Mouse (Mus musculus) kidney, embryonic 14.5 days (tissue): ENCODE results near the gene Arsb. TPM values are rescaled to one million over a fixed set of nuclear protein-coding genes. Genes with fewer than 3 reads are reported as not detected.
"Not testable (repeated sequence)": the region's sequence is repeated elsewhere in the genome, so short reads cannot be mapped to it uniquely, and the experiment has no call there.

Experiments used
- ATAC-seq: fragments of 200-750 bp; cut with Nextera tagmentation; 2 replicates; pipeline ENCODE4 v1.8.0; 2017; ENCODE audit warnings: moderate number of reproducible peaks, mild to moderate bottlenecking, moderate TSS enrichment, moderate library complexity; ENCODE audit not compliant: low FRiP score, low TSS enrichment
- H3K27ac ChIP-seq: fragments of 300-500 bp; sonication (generic); 2 replicates; pipeline ENCODE4 v1.5.1; 2014; ENCODE audit warnings: low read depth, mild to moderate bottlenecking, low read length, moderate library complexity, mixed read lengths
- H3K27me3 ChIP-seq: fragments of 300-500 bp; sonication (generic); 2 replicates; pipeline ENCODE4 v1.6.1; 2014; ENCODE audit warnings: mild to moderate bottlenecking, low read length; ENCODE audit not compliant: control insufficient read depth, insufficient read depth
- H3K36me3 ChIP-seq: fragments of 300-500 bp; sonication (generic); 2 replicates; pipeline ENCODE4 v1.6.1; 2014; ENCODE audit warnings: low read length, mixed read lengths; ENCODE audit not compliant: control insufficient read depth, insufficient read depth
- H3K4me1 ChIP-seq: fragments of 300-500 bp; sonication (generic); 2 replicates; pipeline ENCODE4 v1.6.1; 2014; ENCODE audit warnings: low read length, mixed read lengths; ENCODE audit not compliant: control insufficient read depth, insufficient read depth
- H3K4me2 ChIP-seq: fragments of 300-500 bp; sonication (generic); replicated peaks from 2 replicates; pipeline ENCODE4 v1.6.1; 2014; ENCODE audit warnings: low read depth, mild to moderate bottlenecking, low read length
- H3K4me3 ChIP-seq: fragments of 300-500 bp; sonication (generic); 2 replicates; pipeline ENCODE4 v1.5.1; 2014; ENCODE audit warnings: mild to moderate bottlenecking, low read length
- H3K9ac ChIP-seq: fragments of 300-500 bp; sonication (generic); 2 replicates; pipeline ENCODE4 v1.6.1; 2014; ENCODE audit warnings: low read depth, mild to moderate bottlenecking, low read length, moderate library complexity
- H3K9me3 ChIP-seq: fragments of 300-500 bp; sonication (generic); 2 replicates; pipeline ENCODE4 v1.6.1; 2016; ENCODE audit warnings: low read length; ENCODE audit not compliant: control insufficient read depth
- WGBS: fragments of 180-500 bp; shearing (Covaris S2); extraction: QIAGEN DNeasy Blood & Tissue Kit; methylation state at CpG from one replicate; pipeline ENCODE4 v1.1.7; 2014; 5-methylcytosine and 5-hydroxymethylcytosine counted together
- polyA plus RNA-seq: library from polyadenylated mRNA; unstranded; fragments of >200 nt; fragmentation: Nextera tagmentation; extraction: Ambion mirVana; gene quantifications from 2 replicates; pipeline ENCODE4 v1.2.1, GENCODE M21; 2014

The Arsb gene
- polyA plus RNA-seq, 1 experiment from 2014 or later: 17.7 TPM

DNA sequence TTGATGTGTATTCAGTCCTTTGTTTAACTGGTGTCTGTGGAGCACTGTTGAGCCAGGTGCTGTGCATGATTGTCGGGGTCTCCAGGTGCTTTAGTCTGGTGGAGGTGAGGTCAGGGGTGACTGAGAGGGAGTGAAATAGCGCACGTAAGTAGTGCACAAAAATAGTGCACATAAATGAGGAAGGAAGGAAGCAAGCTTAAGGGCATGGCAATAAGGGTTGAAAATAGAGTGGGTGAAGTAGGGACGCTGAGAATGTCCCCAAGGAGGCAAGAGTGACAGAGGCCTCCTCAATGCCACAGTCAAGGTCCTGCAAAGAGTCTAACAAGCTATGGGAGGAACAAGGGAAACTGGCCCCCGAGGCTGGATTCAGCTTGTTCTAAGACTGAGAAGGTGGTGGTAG lies 11.4 kb downstream of the Arsb start:
- whole genome bisulfite sequencing: 87% methylated on average over 5 of the region's 5 CpGs
- no peak overlapping the region for H3K9ac ChIP-seq
- no peaks in the 10 kb centered on the region for H3K27me3 ChIP-seq
- peaks cover 2% of the 10 kb centered on the region; the same call in 1 of the 2 replicates for H3K9me3 ChIP-seq
- no peak overlapping the region for H3K4me3 ChIP-seq
- no peaks in the 10 kb centered on the region; the same call in 1 of the 2 replicates for H3K4me1 ChIP-seq
- no peak overlapping the region for H3K27ac ChIP-seq
- H3K36me3 ChIP-seq: no peaks in the 10 kb centered on the region
- no peak overlapping the region for H3K4me2 ChIP-seq
- ATAC-seq: no peak

DNA sequence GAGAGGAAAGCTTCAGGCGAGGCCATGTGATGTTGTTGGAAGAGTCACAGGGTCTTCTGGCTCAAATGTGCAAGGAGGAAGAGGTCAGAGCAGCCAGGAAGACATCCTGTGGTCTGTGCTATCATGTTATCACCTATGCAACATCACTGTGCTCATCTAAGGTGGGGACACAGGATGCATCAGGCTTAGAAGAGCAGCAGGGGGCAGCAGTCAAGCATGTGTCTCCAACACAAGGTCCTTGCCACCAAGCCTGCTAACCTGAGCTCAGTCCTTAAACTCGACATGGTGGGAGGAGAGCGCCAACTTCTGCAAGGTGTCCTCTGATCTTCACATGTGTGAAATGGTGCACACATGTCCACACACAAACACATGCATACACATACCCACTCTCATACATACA lies 13.9 kb downstream of the Arsb start:
- no peak for ATAC-seq
- Histone ChIP-seq H3K27ac (no peak overlapping the region), H3K27me3 (no peaks in the 10 kb centered on the region), H3K4me2 (no peak overlapping the region), H3K4me3 (no peak overlapping the region), H3K36me3 (no peaks in the 10 kb centered on the region), H3K9me3 (peaks cover 2% of the 10 kb centered on the region; the same call in 1 of the 2 replicates), H3K9ac (no peak overlapping the region), H3K4me1 (no peaks in the 10 kb centered on the region; the same call in 1 of the 2 replicates)
- WGBS: 64% methylated on average over 3 of the region's 3 CpGs

DNA sequence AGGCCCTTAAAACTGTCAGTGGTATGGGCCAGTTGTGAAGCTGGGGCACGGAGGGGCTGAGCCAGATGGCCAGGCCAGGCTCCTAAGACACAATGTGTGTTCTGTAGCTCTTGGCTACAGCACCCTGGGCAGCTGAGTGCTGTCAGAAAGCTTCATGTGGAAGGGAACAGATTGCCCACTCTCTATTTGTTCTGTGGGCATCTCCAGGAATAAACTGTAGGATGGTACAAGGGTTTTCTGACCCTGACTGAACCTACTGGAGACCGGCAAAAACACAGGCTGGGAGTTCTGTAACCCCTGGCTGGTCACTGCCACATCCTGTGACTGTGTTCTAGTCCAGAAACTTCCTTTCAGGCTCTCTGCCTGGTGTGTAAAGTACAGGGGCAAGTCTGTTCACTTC lies 14.6 kb downstream of the Arsb start:
- H3K4me2 ChIP-seq: no peak overlapping the region
- H3K27me3 ChIP-seq: no peaks in the 10 kb centered on the region
- ATAC-seq: no peak
- H3K4me3 ChIP-seq: no peak overlapping the region
- no peaks in the 10 kb centered on the region; the same call in 1 of the 2 replicates for H3K4me1 ChIP-seq
- H3K9ac ChIP-seq: no peak overlapping the region
- H3K9me3 ChIP-seq: peaks cover 2% of the 10 kb centered on the region; the same call in 1 of the 2 replicates
- no peak overlapping the region for H3K27ac ChIP-seq
- 64% methylated on average over 2 of the region's 2 CpGs for WGBS
- H3K36me3 ChIP-seq: no peaks in the 10 kb centered on the region

DNA sequence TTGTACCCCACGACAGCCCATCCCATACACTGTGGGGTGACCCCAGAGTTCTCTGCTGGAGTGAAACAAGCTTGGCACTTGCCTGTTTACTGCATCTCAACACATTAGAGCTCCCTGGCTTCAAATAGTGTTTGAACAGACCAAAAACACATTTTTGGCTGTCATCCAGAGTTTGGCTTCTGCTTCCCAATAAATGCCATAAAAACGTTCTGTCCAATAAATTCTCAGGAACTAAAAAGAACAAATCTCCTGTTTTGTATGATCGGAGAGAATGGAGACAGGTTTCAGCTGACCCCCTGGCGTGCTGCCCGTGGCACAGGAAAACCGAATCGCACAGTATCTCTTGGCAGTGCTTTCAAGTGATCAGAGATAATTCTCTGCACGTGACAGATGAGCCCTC lies 16.2 kb downstream of the Arsb start:
- Histone ChIP-seq H3K27ac (no peak overlapping the region), H3K4me1 (no peaks in the 10 kb centered on the region; the same call in 1 of the 2 replicates), H3K4me2 (no peak overlapping the region), H3K9ac (no peak overlapping the region), H3K9me3 (no peaks in the 10 kb centered on the region), H3K36me3 (no peaks in the 10 kb centered on the region), H3K27me3 (no peaks in the 10 kb centered on the region), H3K4me3 (no peak overlapping the region)
- 52% methylated on average over 8 of the region's 8 CpGs for WGBS
- no peak for ATAC-seq

DNA sequence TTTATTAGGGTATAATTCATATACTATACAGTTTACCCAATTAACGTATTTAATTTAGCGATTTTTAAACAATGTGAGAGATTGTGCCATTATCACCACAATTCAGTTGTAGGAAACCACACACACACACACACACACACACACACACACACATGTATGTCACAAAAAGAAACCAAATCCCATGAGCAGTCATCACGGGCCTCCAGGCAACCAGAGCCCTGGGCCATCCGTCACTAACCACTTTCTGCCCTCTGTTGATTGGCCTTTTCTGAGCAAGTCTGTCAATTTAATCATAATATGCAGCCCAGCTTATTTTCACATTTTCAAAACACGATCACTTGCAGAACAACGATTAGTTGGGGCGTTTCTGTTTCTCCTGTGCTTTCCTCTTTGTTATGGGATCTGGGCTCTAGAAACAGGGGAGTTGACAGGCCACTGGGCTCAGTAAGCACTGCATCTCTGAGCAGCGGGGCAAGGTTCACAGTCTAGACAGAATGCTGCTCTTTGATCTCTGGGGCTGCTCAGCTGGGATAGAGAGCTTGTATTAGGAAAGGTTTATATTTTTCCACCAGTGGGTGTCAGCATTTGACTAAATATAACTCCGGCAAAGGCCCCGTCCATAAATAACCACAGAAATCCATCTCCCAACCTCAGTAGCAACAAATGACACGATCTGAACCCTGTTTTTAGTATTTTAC lies 21.7 kb downstream of the Arsb start:
- no peaks in the 10 kb centered on the region for H3K36me3 ChIP-seq
- no peak overlapping the region for H3K9ac ChIP-seq
- 0 out of 2 replicates have a peak, but pooled peaks cover 5% of the 10 kb centered on the region for H3K4me1 ChIP-seq
- H3K27ac ChIP-seq: no peak overlapping the region
- peaks cover 1% of the 10 kb centered on the region; the same call in 1 of the 2 replicates for H3K9me3 ChIP-seq
- H3K27me3 ChIP-seq: no peaks in the 10 kb centered on the region
- ATAC-seq: peak; percentile 90
- no peak overlapping the region for H3K4me3 ChIP-seq
- no peak overlapping the region for H3K4me2 ChIP-seq
- WGBS: 28% methylated on average over 11 of the region's 11 CpGs

DNA sequence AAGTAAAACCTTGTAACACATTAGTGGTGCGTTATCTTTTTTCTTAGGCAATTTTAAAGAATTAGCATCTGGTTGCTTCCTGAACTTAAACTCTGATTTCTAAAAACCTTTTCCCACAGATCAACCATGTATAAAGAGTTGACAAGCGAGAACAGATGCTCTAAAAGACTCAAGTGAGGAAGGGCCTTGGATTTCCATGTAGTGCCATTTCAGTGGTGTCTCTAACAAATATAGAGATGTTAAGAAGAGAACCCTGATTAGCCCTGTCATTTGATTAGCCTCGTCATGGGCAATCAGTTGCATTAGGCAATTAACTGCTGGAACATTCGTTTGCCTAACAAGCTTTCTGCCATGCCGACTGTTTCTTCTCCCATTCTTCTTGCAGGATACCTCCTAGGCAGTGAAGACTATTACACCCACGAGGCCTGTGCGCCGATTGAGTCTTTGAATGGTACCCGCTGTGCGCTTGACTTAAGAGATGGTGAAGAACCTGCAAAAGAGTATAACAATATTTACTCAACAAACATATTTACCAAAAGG lies 22.3 kb downstream of the Arsb start:
- Histone ChIP-seq H3K9me3 (peaks cover 4% of the 10 kb centered on the region; the same call in 1 of the 2 replicates), H3K9ac (no peak overlapping the region), H3K4me3 (no peak overlapping the region), H3K4me2 (no peak overlapping the region), H3K36me3 (no peaks in the 10 kb centered on the region), H3K27ac (no peak overlapping the region), H3K4me1 (0 out of 2 replicates have a peak, but pooled peaks cover 5% of the 10 kb centered on the region), H3K27me3 (no peaks in the 10 kb centered on the region)
- ATAC-seq: no peak
- 67% methylated on average over 10 of the region's 10 CpGs for WGBS

DNA sequence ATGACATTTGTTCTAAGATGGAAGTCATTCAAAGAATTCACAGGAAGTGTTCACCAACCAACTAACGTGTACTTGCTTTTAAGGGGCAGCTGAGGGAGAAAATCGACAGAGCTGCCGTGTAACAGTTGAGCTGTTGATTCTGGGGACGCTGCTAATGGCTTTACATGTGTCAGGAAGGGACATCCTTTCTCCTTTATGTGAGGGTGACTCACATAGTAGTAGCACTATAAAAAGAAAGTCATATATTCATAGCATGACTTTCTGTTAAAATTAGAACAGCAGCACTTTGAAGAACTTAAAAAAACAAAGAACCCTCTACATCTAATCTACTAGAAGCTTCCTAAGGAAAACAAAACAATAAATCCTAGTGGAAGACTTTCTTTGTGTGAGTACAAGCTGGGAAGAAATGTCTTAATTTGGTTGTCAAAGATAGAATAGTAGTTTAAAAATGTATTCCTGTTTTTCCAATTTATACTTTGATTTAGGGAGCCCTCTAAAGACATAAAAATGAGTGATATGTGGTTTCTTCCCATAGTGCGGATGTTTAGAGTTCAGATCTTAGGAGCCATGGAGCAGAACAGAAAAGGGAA lies 25.7 kb downstream of the Arsb start:
- Histone ChIP-seq H3K9me3 (peaks cover 4% of the 10 kb centered on the region; the same call in 1 of the 2 replicates), H3K4me3 (no peak overlapping the region), H3K4me2 (no peak overlapping the region), H3K9ac (no peak overlapping the region), H3K27me3 (no peaks in the 10 kb centered on the region), H3K4me1 (0 out of 2 replicates have a peak, but pooled peaks cover 5% of the 10 kb centered on the region), H3K36me3 (no peaks in the 10 kb centered on the region), H3K27ac (peak overlapping the region; percentile 48; the same call in 1 of the 2 replicates)
- WGBS: 41% methylated on average over 5 of the region's 5 CpGs
- ATAC-seq: 0 out of 2 replicates have a peak, but pooled peaks have one; percentile 28

DNA sequence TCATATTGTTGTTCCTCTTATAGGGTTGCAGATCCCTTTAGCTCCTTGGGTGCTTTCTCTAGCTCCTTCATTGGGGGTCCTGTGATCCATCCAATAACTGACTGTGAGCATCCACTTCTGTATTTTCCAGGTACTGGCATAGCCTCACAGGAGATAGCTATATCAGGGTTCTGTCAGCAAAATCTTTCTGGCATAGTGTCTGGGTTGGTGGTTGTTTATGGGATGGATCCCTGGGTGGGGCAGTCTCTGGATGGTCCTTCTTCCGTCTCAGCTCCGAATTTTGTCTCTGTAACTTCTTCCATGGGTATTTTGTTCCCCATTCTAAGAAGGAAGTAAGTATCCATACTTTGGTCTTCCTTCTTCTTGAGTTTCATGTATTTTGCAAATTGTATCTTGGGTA lies 38.9 kb downstream of the Arsb start:
- not testable (repeated sequence) for H3K27ac ChIP-seq, ATAC-seq, H3K4me1 ChIP-seq, H3K27me3 ChIP-seq, H3K9ac ChIP-seq, H3K4me3 ChIP-seq, H3K4me2 ChIP-seq, H3K36me3 ChIP-seq, H3K9me3 ChIP-seq
- 88% methylated on average over 2 of the region's 2 CpGs for WGBS

DNA sequence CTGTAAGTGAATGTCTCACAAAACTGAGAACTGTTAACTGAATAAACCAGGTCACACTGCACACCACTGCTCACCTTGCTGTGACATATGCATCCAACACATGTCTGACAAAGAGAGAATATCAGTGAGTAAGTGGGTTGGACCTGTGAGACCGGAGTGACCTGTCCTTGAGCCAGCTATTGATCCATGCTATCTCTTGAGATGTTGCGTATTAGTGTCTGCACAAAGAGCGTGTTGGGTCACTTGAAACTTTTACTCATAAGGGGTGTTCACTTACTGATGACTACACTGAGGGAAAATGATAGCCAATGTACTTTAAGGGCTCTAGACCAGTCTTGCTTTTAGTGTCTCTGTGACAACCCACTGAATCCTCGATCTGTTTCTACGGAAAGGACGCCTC lies 42.7 kb downstream of the Arsb start:
- Histone ChIP-seq H3K4me3 (no peak overlapping the region), H3K9me3 (no peaks in the 10 kb centered on the region), H3K4me1 (no peaks in the 10 kb centered on the region), H3K27ac (no peak overlapping the region), H3K9ac (no peak overlapping the region), H3K4me2 (no peak overlapping the region), H3K36me3 (no peaks in the 10 kb centered on the region), H3K27me3 (no peaks in the 10 kb centered on the region)
- WGBS: 95% methylated on average over 6 of the region's 6 CpGs
- no peak for ATAC-seq
